Mouse (Mus musculus) cerebellum, adult 2 months (tissue): Measurements from ENCODE around the gene Klhl25.

Source experiments
- CTCF ChIP-seq: fragments of 200-500 bp; IDR thresholded peaks from 2 replicates; pipeline ENCODE4 v1.5.1; 2011; ENCODE audit warnings: low read depth, mild to moderate bottlenecking, control low read depth, low read length, moderate library complexity, borderline replicate concordance; ENCODE audit not compliant: insufficient read depth
- POLR2A ChIP-seq: fragments of 200-500 bp; IDR thresholded peaks from 2 replicates; pipeline ENCODE4 v1.6.1; 2011; ENCODE audit warnings: low read length, control low read depth, borderline replicate concordance; ENCODE audit not compliant: insufficient read depth

- no peak for TF ChIP-seq CTCF
- TF ChIP-seq POLR2A: no peak
Observed at GRCm38 (mm10) chr7:75854231-75854925, 6.3 kb downstream of the Klhl25 start.
